Mouse (Mus musculus) kidney, postnatal 14 days (tissue): ENCODE results near the gene 1700008O03Rik.

ENCODE experiments used
- DNase-seq: peaks from one replicate; pipeline ENCODE4 v3.0.0; 2022; ENCODE audit warnings: mixed read lengths

Gene 1700008O03Rik

GRCm38 (mm10) chr7:44385720-44386119 is at the start of gene 1700008O03Rik:
1700008O03Rik (minus strand) TSS chr7:44385820.
- DNase-seq = no peak

DNA sequence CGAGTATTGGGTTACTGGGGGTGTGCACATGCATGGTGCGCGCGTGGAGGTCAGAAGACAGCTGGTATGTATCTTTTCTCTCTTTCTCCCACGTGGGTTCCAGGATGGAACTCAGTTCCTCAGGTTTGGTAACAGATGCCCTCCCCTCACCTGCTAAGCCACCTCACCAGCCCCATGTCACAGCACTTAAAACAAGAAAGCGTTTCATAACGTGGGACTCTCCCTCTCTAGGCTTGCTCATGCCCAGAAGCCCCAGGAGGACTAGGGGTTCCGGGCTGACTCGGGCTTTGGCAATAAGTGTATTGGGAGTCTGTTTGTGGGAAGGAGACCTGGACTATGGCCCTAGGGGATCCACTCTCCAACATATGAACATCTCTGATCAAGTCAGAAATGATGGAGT is 48.5 kb upstream of the 1700008O03Rik start:
- no peak for DNase-seq

- DNase-seq = no peak
These were observed 47.8 kb upstream of the 1700008O03Rik start for GRCm38 (mm10) chr7:44433371-44433770.

DNA sequence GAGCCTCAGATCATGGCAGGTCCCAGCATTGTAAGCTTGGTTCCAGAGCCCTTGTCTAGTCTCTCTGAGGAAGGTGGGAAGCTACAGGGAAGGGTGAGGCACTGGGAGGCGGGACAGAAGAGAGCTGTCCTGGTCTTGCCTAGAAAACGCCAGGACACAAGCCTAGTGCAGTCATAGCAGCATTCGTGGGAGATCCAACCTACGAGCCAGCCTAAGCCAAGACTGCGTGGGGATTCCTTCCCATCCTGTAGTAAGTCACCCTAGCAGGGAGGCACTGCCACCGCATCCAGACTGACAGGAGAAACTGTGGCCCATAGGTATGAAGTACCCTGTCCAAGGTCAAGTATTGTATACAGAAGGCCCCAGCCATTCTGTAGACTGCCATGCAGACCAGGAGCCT is 46.9 kb upstream of the 1700008O03Rik start:
- no peak for DNase-seq

DNA sequence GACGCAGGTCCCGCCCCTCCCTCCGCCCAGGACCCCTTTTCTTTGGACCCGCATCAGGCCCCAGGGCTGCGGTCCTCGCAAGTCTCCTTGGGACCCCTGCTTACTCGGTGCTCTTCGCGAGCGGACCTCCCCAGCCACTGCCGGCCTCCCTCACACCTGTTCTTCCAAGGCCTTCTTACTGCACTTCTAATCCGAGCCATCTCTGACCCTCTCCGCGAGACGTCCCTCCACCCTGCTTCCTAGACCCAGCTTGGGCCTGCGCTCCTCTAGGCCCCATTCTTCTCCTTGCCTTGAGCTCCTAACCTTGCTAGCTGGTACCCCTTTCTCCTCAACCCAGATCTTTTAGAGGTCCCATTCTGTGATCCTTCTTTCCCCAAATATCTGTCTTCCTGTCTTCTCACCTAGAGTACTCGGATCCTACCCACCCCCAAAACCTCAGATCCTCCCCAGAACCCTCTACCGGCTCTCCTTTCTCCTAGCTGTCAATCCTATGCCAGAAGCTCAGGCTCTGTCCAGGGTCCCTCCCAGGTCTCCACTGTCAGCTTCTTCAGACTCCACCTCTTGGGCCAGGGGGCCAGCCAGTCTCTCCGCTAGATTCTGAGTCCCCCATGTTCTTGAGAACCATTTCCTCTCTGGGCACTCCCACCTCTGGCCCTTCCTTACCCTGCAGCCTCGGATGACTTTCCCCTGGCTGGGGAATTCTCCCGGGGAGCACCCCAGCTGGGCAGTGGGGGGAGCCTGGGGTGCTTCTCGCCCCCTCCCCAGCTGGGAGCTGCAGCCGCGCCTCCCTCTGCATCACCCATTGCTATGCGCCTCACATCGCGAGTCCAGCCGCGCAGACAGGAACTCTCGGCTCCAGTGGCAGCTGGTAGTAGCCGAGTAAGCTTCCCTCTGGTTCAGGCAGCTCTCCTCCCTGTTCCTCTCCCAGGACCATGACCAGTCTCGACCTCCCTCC is 44.2 kb upstream of the 1700008O03Rik start:
- DNase-seq = no peak

- no peak for DNase-seq
These were observed 43.4 kb upstream of the 1700008O03Rik start, which contains the start of gene Lrrc4b for GRCm38 (mm10) chr7:44428968-44429521. Lrrc4b (plus strand) TSS chr7:44429018.

DNA sequence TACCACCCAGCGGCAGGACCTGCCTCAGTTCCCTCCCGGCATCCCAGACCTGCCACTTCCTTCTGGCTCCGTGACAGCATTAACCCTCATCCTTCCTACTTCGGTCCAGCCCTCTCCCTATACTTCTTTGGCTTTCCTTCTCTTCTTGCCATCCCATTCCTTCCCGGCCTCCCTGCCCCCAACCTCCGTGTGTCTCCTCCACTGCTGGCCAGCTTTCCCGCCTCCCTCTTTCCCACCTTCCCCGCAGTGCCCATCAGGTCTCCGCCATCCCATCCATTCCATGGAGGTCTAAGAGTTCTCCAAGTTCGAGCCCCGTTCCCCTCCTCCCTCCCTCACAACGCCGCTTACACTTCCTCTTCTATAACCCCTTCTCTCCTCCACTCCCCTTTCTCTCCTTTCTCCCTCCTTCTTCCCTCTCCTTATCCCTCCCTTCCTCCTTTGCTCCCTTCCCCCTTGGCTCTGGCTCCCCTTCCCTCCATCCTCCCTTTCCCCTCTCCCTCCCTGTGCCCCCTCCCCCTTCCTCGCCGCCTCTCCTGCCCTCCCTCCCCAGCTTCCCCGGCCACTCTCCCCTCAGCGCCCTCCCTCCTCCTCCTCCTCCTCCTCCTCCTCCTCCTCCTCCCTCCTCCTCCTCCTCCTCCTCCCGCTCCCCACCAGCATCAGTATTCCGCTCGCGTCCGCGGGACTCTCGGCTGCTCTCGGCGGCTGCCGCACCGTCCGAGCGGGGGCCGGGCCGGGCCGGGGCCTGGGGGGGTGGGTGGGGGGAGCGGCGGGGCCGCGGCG is 42.7 kb upstream of the 1700008O03Rik start:
- no peak for DNase-seq

GRCm38 (mm10) chr7:44427666-44428065 is 42.0 kb upstream of the 1700008O03Rik start:
- no peak for DNase-seq

GRCm38 (mm10) chr7:44413307-44413706 is 27.7 kb upstream of the 1700008O03Rik start:
- DNase-seq = no peak

DNA sequence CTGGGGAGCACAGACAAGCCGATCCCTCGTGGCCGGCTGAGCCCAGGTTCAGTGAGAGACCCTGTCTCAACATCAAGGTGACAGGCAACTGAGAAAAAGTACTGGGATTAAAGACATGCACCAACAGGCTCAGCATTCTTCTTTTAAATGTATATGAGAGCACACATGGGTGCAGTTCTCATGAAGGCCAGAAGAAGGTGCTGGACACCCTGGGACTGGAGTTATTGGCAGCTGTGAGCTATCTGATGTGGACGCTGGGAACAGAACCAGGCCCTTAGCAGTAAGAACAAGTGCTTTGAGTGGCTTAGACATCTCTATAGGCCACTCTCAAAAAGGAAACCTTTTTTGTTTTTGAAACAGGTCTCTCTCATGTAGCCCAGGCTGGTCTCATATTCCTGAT is 25.5 kb upstream of the 1700008O03Rik start:
- DNase-seq = no peak

DNA sequence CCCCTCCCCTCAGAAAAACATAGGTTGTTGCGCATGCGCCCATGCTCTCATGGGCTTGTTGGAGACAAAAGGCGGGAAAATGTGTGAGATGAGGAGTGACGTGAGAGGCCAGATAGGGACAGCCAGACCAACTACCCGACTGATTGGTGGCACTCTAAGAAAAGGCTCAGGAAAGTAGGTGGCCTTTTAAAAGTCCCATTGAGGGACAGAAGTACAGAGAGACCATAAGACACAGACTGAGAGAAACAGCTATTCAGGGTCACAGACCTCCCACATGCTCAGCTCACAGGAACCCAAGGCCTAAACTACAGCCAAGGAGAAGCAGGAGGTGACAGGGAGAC is 20.4 kb upstream of the 1700008O03Rik start:
- no peak for DNase-seq

GRCm38 (mm10) chr7:44405346-44406014 is 19.9 kb upstream of the 1700008O03Rik start:
- peak; percentile 94 for DNase-seq

- no peak for DNase-seq
These were observed 16.1 kb upstream of the 1700008O03Rik start for GRCm38 (mm10) chr7:44401673-44402072.

DNA sequence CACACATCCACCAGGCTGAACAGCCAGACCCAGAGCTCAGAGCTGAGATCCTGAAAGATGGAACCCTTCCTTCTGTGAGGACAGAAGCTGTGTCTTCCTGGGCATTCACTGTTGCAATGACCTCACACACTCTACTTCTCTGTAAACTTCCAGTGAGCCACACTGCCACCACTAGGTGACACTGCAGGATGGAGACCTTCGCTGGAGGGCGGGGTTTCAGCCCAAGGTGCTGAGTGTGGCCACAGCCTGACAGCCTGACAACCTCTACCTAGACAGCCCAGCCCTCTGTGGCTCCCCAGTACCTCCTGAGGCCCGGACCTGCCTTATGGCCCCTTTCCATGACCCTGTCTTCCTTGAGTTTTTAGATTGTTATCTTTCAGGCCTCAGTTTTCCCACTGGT is 12.9 kb upstream of the 1700008O03Rik start:
- peak; percentile 61 for DNase-seq

GRCm38 (mm10) chr7:44393284-44393683 is 7.7 kb upstream of the 1700008O03Rik start:
- no peak for DNase-seq

- no peak for DNase-seq
These were observed 6.7 kb upstream of the 1700008O03Rik start for GRCm38 (mm10) chr7:44392341-44392740.

- DNase-seq = no peak
These were observed 6.2 kb upstream of the 1700008O03Rik start for GRCm38 (mm10) chr7:44391831-44392230.

- no peak for DNase-seq
These were observed 932 bp downstream of the 1700008O03Rik start for GRCm38 (mm10) chr7:44384716-44385059.

DNA sequence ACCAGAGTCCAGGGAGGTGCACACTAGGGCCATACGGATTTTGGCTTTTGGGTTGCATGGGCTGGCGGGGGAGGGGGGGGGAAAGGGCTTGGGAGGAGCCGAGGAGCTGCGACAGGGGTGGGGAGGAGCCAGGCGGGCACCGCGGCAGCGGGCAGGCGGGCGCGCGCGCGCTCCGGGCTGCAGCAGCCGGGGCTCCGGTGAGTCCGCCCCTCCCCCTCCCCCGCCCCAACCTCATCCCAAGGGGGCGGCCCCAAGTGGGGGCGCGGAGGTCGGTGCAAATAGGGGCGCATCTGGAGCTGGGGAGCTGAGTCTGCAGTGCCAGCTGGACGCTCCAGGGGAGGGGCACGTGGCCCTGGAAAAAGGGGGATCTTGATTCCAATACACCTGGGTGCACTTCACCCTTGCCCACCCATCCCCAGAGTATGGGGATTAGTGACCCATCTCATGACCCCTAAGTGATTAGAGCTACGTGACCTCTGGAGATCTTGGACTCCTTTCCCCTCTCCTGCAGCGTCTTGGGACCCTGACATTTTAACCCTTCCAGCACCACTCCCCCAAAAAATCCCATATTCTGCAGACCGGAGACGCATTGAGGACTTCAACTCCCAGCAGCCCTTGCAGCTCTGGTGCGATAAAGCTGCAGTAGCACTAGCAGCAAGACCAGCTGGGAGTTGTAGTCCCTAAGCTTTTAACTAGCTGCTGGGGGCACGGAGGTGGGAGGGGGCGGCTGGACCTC is 1.5 kb downstream of the 1700008O03Rik start, which contains the start of gene Syt3:
TSS of gene Syt3 (plus strand) at position 123 of the 736 bp plus-strand sequence.
- DNase-seq = peak; percentile 80

GRCm38 (mm10) chr7:44382541-44382940 is 3.1 kb downstream of the 1700008O03Rik start:
- DNase-seq = no peak

DNA sequence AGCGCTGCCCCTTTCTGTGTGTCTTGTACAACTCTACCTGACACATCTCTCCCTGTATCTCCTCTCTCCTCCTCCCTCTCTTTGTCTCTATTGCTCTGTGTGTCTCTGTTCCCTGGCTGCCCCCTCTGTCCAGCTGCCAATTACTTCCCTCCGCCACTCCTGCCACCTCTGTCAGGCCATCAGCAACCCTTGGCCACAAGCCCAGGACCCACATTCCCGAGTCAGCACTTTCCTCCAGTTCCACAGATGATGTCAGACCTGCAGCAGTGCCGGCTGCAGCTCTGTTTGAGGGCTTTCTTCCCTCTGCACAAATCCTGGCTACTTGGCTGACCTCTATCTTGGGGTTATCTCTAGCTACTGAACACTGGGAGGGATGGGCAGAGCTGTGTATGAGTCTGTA is 7.3 kb downstream of the 1700008O03Rik start:
- DNase-seq = peak; percentile 72

DNA sequence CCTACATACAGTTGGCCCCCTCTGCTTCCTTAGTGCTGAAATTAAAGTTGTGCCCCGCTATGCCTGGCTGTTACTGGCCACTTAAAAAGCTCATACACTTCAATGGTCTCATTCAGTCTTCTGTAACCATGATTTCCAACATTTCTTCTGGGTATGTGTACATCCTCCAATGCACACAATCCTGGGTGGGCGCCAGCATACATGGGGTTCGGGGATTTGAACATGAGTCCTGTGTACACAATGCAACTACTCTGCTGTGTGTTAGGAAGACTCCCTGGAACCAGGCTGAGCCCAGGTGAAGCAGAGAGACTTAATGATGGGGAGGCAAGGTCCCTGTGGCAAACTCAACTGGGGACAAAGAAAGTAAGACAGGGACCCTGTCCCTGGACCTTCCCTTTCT is 9.8 kb downstream of the 1700008O03Rik start:
- no peak for DNase-seq
